Mouse (Mus musculus): ENCODE data around the gene Pfkl.

- TF ChIP-seq EP300 (IDR thresholded peaks at IDR 0.05; ENCODE audit: low read depth in 1 of 2, low read length in 2 of 2) (no peak), GABPA (IDR thresholded peaks at IDR 0.05; ENCODE audit: low read depth, low read length) (no peak), CTCF (IDR thresholded peaks at IDR 0.05 in 2 of 3, conservative IDR thresholded peaks at IDR 0.05 in 1 of 3; ENCODE audit: control insufficient read depth in 1 of 3, insufficient read depth in 1 of 3, low read depth in 2 of 3, low read length in 3 of 3, poor library complexity in 1 of 3, severe bottlenecking in 1 of 3) (no peak), GATA1 (IDR thresholded peaks at IDR 0.05; ENCODE audit: low read depth, low read length) (no peak), POLR2AphosphoS2 (IDR thresholded peaks at IDR 0.05; ENCODE audit: low read length) (no peak), E2F4 (IDR thresholded peaks at IDR 0.05; ENCODE audit: borderline replicate concordance, low read depth, low read length) (no peak), POLR2A (IDR thresholded peaks at IDR 0.05; ENCODE audit: control insufficient read depth in 1 of 2, insufficient read depth in 1 of 2, low read depth in 1 of 2, low read length in 2 of 2, poor library complexity in 1 of 2) (no peak), RCOR1 (IDR thresholded peaks at IDR 0.05; ENCODE audit: low read depth, low read length) (no peak)
These were observed 31.8 kb upstream of the Pfkl start, which contains the start of gene Dnmt3l for GRCm38 (mm10) chr10:78041647-78042046.

Data from MEL (cell line).